Mouse (Mus musculus) megakaryocyte-erythroid progenitor cell, adult 5-6 weeks (primary cell): ENCODE results near the gene Rnf121. TPM values are rescaled to one million over a fixed set of nuclear protein-coding genes. Genes with fewer than 3 reads are reported as not detected.
A peak's percentile ranks its signal among the peaks of the same experiment; 100 is the strongest.

Source experiments
- ATAC-seq: replicated peaks from 2 replicates; pipeline ENCODE4 v1.8.0; 2016; ENCODE audit warnings: mild to moderate bottlenecking, inconsistent platforms; ENCODE audit not compliant: severe bottlenecking, poor library complexity, low FRiP score, low TSS enrichment
- total RNA-seq, 2 experiments: library from RNA; stranded (forward) in 1 of 2; stranded (reverse) in 1 of 2; fragments of 200-1000, 215-1000 nt in 1 of 2; fragments of >200 nt in 1 of 2; fragmentation: Nextera tagmentation in 1 of 2; gene quantifications; 2 replicates each; pipeline ENCODE4 v1.2.3; 2014 to 2017

Rnf121 gene
- total RNA-seq, 2 experiments from 2014 or later: 11.2 to 12.6 TPM

- ATAC-seq: no peak
Observed at GRCm38 (mm10) chr7:102011855-102012254, 53.4 kb downstream of the Rnf121 start.

GRCm38 (mm10) chr7:102006520-102006919, 58.7 kb downstream of the Rnf121 start:
- peak; percentile 60 for ATAC-seq

GRCm38 (mm10) chr7:102000921-102001630, 64.2 kb downstream of the Rnf121 start:
- ATAC-seq: no peak

- ATAC-seq: no peak
Observed at GRCm38 (mm10) chr7:102000296-102000695, 65.0 kb downstream of the Rnf121 start.

GRCm38 (mm10) chr7:101999461-102000151, 65.7 kb downstream of the Rnf121 start:
- no peak for ATAC-seq

- peak; percentile 80 for ATAC-seq
Observed at GRCm38 (mm10) chr7:101998194-101998927, 66.9 kb downstream of the Rnf121 start.

GRCm38 (mm10) chr7:101994241-101994640, 71.0 kb downstream of the Rnf121 start:
- ATAC-seq: no peak

GRCm38 (mm10) chr7:101985081-101985480, 80.2 kb downstream of the Rnf121 start:
- no peak for ATAC-seq

- ATAC-seq: no peak
Observed at GRCm38 (mm10) chr7:101982735-101983134, 82.5 kb downstream of the Rnf121 start.

- ATAC-seq: 0 out of 2 replicates have a peak, but pooled peaks have one; percentile 31
Observed at GRCm38 (mm10) chr7:101974505-101974904, 90.8 kb downstream of the Rnf121 start.

GRCm38 (mm10) chr7:101973730-101974129, 91.5 kb downstream of the Rnf121 start:
- ATAC-seq: no peak

GRCm38 (mm10) chr7:101971721-101972120, 93.5 kb downstream of the Rnf121 start:
- ATAC-seq: no peak

GRCm38 (mm10) chr7:101970821-101971461, 94.3 kb downstream of the Rnf121 start:
- peak; percentile 75 for ATAC-seq

- ATAC-seq: peak; percentile 32; the same call in 1 of the 2 replicates
Observed at GRCm38 (mm10) chr7:101970429-101970775, 94.9 kb downstream of the Rnf121 start.

GRCm38 (mm10) chr7:101969694-101970428, 95.4 kb downstream of the Rnf121 start:
- peak; percentile 49 for ATAC-seq
